Mouse (Mus musculus) spleen, adult 2 months (tissue): ENCODE results near the gene Kbtbd6.

Experiments used
- CTCF ChIP-seq: fragments of 200-500 bp; IDR thresholded peaks from 2 replicates; pipeline ENCODE4 v1.5.1; 2011; ENCODE audit warnings: mild to moderate bottlenecking, inconsistent platforms; ENCODE audit not compliant: insufficient read depth, insufficient read length, insufficient replicate concordance; ENCODE audit errors: extremely low read depth
- POLR2A ChIP-seq: fragments of 200-500 bp; IDR thresholded peaks from 2 replicates; pipeline ENCODE4 v1.6.1; 2011; ENCODE audit warnings: low read depth, low read length, inconsistent platforms

GRCm38 (mm10) chr14:79486617-79486992, 35.0 kb downstream of the Kbtbd6 start:
- TF ChIP-seq POLR2A (no peak), CTCF (no peak)
